Mouse (Mus musculus): ENCODE results near the gene Cys1. TPM values are rescaled to one million over a fixed set of nuclear protein-coding genes. Genes with fewer than 3 reads are reported as not detected.

Cys1 gene
- polyA plus RNA-seq, 1 experiment, result 6.0 TPM

GRCm38 (mm10) chr12:24696500-24697483, 15.2 kb upstream of the Cys1 start:
- no peak overlapping the region for H3K27ac ChIP-seq (ENCODE audit: insufficient read depth, low read length)
- no peak overlapping the region for H3K4me3 ChIP-seq (replicated peaks; ENCODE audit: insufficient read depth, low read depth, low read length)
- peak; percentile 63 to 80 for DNase-seq
- H3K27me3 ChIP-seq (ENCODE audit: control insufficient read depth, insufficient read depth, low read length), result no peaks in the 10 kb centered on the region
- TF ChIP-seq CTCF (IDR thresholded peaks at IDR 0.05; ENCODE audit: borderline replicate concordance, insufficient read depth, low read depth, low read length), result peak; percentile 94
- no peak for TF ChIP-seq POLR2A (IDR thresholded peaks at IDR 0.05; ENCODE audit: borderline replicate concordance, insufficient read depth, low read length)
- H3K4me1 ChIP-seq (ENCODE audit: control insufficient read depth, insufficient read depth, low read length), result no peaks in the 10 kb centered on the region
- 40% methylated on average over 16 of the region's 16 CpGs for WGBS

DNA sequence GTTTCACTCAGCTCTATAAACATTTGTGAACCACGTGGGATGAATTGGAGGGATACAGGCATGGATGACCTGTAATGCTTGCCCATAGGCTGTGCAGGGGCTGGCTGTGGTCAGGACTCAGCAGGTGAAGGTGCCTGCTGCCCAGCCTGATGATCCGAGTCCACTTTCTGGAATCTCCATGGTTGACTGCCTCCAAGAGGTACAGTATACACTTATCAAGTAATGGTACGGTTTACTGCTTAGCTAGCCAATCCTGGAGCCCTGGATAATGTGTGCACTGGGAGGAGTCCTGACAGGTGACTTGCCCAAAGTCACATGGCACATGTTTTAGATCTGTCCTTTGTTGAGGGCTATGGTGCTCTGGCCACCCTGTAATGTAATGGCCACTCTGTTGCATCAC, 8.7 kb upstream of the Cys1 start:
- 79% methylated on average over 3 of the region's 3 CpGs for WGBS
- Histone ChIP-seq H3K27me3 (ENCODE audit: control insufficient read depth, insufficient read depth, low read length) (no peaks in the 10 kb centered on the region), H3K27ac (ENCODE audit: insufficient read depth, low read length) (no peak overlapping the region), H3K4me1 (ENCODE audit: control insufficient read depth, insufficient read depth, low read length) (no peaks in the 10 kb centered on the region), H3K4me3 (replicated peaks; ENCODE audit: insufficient read depth, low read depth, low read length) (no peak overlapping the region)
- no peak for TF ChIP-seq POLR2A (IDR thresholded peaks at IDR 0.05; ENCODE audit: borderline replicate concordance, insufficient read depth, low read length)
- TF ChIP-seq CTCF (IDR thresholded peaks at IDR 0.05; ENCODE audit: borderline replicate concordance, insufficient read depth, low read depth, low read length), result no peak
- DNase-seq, result no peak

GRCm38 (mm10) chr12:24686696-24687346, 5.2 kb upstream of the Cys1 start:
- H3K4me3 ChIP-seq (replicated peaks; ENCODE audit: insufficient read depth, low read depth, low read length), result no peak overlapping the region
- H3K4me1 ChIP-seq (ENCODE audit: control insufficient read depth, insufficient read depth, low read length), result no peaks in the 10 kb centered on the region
- TF ChIP-seq CTCF (IDR thresholded peaks at IDR 0.05; ENCODE audit: borderline replicate concordance, insufficient read depth, low read depth, low read length), result no peak
- no peak for TF ChIP-seq POLR2A (IDR thresholded peaks at IDR 0.05; ENCODE audit: borderline replicate concordance, insufficient read depth, low read length)
- no peak overlapping the region for H3K27ac ChIP-seq (ENCODE audit: insufficient read depth, low read length)
- 84% methylated on average over 11 of the region's 11 CpGs for WGBS
- H3K27me3 ChIP-seq (ENCODE audit: control insufficient read depth, insufficient read depth, low read length), result no peaks in the 10 kb centered on the region
- no peak for DNase-seq

DNA sequence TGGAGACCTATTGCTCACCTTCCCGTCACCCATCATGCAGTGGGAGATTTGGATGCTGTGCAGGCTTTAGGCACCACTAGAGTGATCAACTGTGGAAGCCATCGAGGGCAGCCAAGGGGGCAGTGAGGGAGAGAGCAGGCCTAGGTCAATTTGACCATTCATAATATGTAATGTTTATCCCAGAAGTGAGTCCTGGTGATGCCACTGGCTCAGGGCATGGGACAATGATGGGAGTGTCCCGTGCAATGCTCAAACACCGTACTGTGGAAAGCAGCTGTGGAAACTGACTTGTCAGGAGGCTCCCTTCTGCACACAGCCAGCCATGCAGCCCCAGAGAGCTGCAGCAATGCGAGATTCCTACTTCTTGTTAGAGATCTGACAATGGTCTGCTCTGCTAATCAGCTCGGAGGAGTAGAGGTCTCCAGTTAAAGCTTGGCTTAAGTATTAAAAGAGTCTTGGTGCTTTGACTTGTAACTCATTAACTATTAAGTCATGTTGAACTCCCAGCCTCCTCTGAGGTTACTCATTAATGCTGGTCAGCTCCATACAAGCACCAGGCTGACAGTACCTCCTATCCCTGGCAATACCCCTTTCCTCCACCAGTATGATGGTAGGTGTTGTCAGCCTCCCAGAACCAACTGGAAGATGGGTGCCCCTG, 4.6 kb upstream of the Cys1 start:
- no peak for DNase-seq
- H3K4me3 ChIP-seq (replicated peaks; ENCODE audit: insufficient read depth, low read depth, low read length), result no peak overlapping the region
- WGBS, result 79% methylated on average over 6 of the region's 6 CpGs

GRCm38 (mm10) chr12:24683461-24683860, 1.8 kb upstream of the Cys1 start:
- TF ChIP-seq POLR2A (IDR thresholded peaks at IDR 0.05; ENCODE audit: borderline replicate concordance, insufficient read depth, low read length) (no peak), CTCF (IDR thresholded peaks at IDR 0.05; ENCODE audit: borderline replicate concordance, insufficient read depth, low read depth, low read length) (no peak)
- Histone ChIP-seq H3K27me3 (ENCODE audit: control insufficient read depth, insufficient read depth, low read length) (no peaks in the 10 kb centered on the region; the same call in 1 of the 2 replicates), H3K4me1 (ENCODE audit: control insufficient read depth, insufficient read depth, low read length) (no peaks in the 10 kb centered on the region), H3K27ac (ENCODE audit: insufficient read depth, low read length) (no peak overlapping the region), H3K4me3 (replicated peaks; ENCODE audit: insufficient read depth, low read depth, low read length) (no peak overlapping the region)
- DNase-seq, result no peak
- WGBS, result 55% methylated on average over 7 of the region's 7 CpGs

More for the DNA sequence above, 4.6 kb upstream of the Cys1 start:
- Histone ChIP-seq H3K4me1 (ENCODE audit: control insufficient read depth, insufficient read depth, low read length) (no peaks in the 10 kb centered on the region), H3K27ac (ENCODE audit: insufficient read depth, low read length) (no peak overlapping the region), H3K27me3 (ENCODE audit: control insufficient read depth, insufficient read depth, low read length) (no peaks in the 10 kb centered on the region; the same call in 1 of the 2 replicates)
- TF ChIP-seq POLR2A (IDR thresholded peaks at IDR 0.05; ENCODE audit: borderline replicate concordance, insufficient read depth, low read length), result no peak

DNA sequence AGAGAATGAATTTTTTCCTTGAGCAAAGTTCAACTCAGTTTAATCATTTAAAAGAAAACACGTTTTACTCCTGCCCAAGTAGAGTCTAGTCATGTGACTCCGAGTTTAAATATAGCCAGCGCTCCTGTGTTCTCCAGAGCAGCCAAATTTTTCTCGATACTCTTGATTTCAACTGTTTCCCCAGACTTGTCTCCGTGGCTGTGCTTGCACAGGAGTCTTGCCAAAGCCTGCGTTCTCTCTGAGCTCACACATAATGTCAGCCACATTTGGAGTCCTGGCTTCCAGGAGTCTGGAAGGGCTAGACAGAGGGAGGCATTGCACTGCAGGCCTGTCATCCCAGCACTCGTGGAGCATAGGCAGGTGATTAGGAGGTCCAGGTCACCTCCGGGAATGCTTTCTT, 950 bp upstream of the Cys1 start:
- WGBS, result 41% methylated on average over 8 of the region's 8 CpGs
- H3K4me1 ChIP-seq (ENCODE audit: control insufficient read depth, insufficient read depth, low read length), result no peaks in the 10 kb centered on the region
- H3K27ac ChIP-seq (ENCODE audit: insufficient read depth, low read length), result no peak overlapping the region
- no peaks in the 10 kb centered on the region; the same call in 1 of the 2 replicates for H3K27me3 ChIP-seq (ENCODE audit: control insufficient read depth, insufficient read depth, low read length)
- TF ChIP-seq POLR2A (IDR thresholded peaks at IDR 0.05; ENCODE audit: borderline replicate concordance, insufficient read depth, low read length) (no peak), CTCF (IDR thresholded peaks at IDR 0.05; ENCODE audit: borderline replicate concordance, insufficient read depth, low read depth, low read length) (no peak)
- H3K4me3 ChIP-seq (replicated peaks; ENCODE audit: insufficient read depth, low read depth, low read length), result no peak overlapping the region
- no peak for DNase-seq

- WGBS, result 2% methylated on average over 60 of the region's 61 CpGs
- no peaks in the 10 kb centered on the region; the same call in 1 of the 2 replicates for H3K27me3 ChIP-seq (ENCODE audit: control insufficient read depth, insufficient read depth, low read length)
- DNase-seq, result no peak
- TF ChIP-seq POLR2A (IDR thresholded peaks at IDR 0.05; ENCODE audit: borderline replicate concordance, insufficient read depth, low read length), result no peak
- no peak for TF ChIP-seq CTCF (IDR thresholded peaks at IDR 0.05; ENCODE audit: borderline replicate concordance, insufficient read depth, low read depth, low read length)
- no peaks in the 10 kb centered on the region for H3K4me1 ChIP-seq (ENCODE audit: control insufficient read depth, insufficient read depth, low read length)
- H3K27ac ChIP-seq (ENCODE audit: insufficient read depth, low read length), result no peak overlapping the region
- peak overlapping the region; percentile 33 for H3K4me3 ChIP-seq (replicated peaks; ENCODE audit: insufficient read depth, low read depth, low read length)
Measured at GRCm38 (mm10) chr12:24680492-24681285, 924 bp downstream of the Cys1 start.
